In the genomic region with DNA sequence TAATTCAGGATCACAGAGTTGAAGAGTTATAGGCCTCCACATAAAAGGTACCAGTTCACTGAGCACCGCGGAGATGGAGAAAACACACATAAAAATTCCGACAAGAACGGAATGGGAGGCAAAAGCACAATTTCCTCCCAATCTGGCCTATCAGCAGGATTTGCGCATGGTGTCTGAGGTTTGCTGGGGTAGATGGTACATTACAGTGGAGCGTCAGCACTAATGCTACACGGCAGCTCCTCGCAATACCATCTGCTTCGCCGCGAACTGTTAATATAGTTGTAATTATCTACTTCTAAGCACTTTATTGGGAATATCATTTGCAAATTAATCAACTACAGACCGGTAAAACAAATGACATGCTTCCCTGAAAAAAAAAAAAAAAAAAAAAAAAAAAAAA, we compare ENCODE assay signal across 18 mouse cellular contexts.
"Had no signal": no experiment of that assay in that cellular context is flagged by ENCODE, and none has a peak within 500 bp of the region (broad histone marks: within the 10 kb centered on the region; RNA-seq: fewer than 3 reads in every experiment).

No protein-coding gene starts in this region.

- ATAC-seq: liver, postnatal 0 days; lung, postnatal 0 days; midbrain, embryonic 13.5 days; midbrain, embryonic 15.5 days had no signal

- H3K4me2 ChIP-seq: lung, embryonic 15.5 days; midbrain, embryonic 11.5 days; midbrain, embryonic 13.5 days; midbrain, embryonic 15.5 days; stomach, embryonic 15.5 days had no signal

- H3K27ac ChIP-seq: lung, embryonic 15.5 days; macrophage; midbrain, embryonic 13.5 days; midbrain, embryonic 15.5 days; neural tube, embryonic 13.5 days; stomach, embryonic 15.5 days; stomach, postnatal 0 days had no signal

- H3K4me1 ChIP-seq: megakaryocyte, embryonic 14.5 days; midbrain, embryonic 13.5 days; midbrain, embryonic 15.5 days; stomach, embryonic 15.5 days had no signal

- H3K4me3 ChIP-seq: lung, embryonic 15.5 days; midbrain, embryonic 13.5 days; midbrain, embryonic 15.5 days; neural tube, embryonic 13.5 days; stomach, embryonic 15.5 days had no signal

- H3K9ac ChIP-seq: liver, postnatal 0 days; lung, embryonic 15.5 days; midbrain, embryonic 13.5 days; midbrain, embryonic 15.5 days; neural tube, embryonic 13.5 days; stomach, embryonic 15.5 days had no signal

- H3K27me3 ChIP-seq: lung, embryonic 15.5 days; megakaryocyte, embryonic 14.5 days; midbrain, embryonic 13.5 days; midbrain, embryonic 15.5 days; neural tube, embryonic 13.5 days; stomach, embryonic 15.5 days had no signal

- DNase-seq: liver, postnatal 0 days; lung, adult 2 months; lung, postnatal 14 days; lung, postnatal 36 days; right cerebral cortex, postnatal 14 days; thymus, adult 2 months; thymus, postnatal 25 days; thymus, postnatal 4 days had no signal

- H3K36me3 ChIP-seq: lung, embryonic 15.5 days; midbrain, embryonic 13.5 days; midbrain, embryonic 15.5 days; neural tube, embryonic 13.5 days; stomach, embryonic 15.5 days had no signal

- H3K9me3 ChIP-seq: lung, embryonic 15.5 days; midbrain, embryonic 13.5 days; midbrain, embryonic 15.5 days; neural tube, embryonic 13.5 days; stomach, embryonic 15.5 days had no signal
